Mouse (Mus musculus) gastrocnemius, adult 8-10 months (tissue): ENCODE data around the gene Col11a1. TPM values are rescaled to one million over a fixed set of nuclear protein-coding genes. Genes with fewer than 3 reads are reported as not detected.

Source experiments
- DNase-seq, 2 experiments: peaks; one replicate each; pipeline ENCODE4 v3.0.0; 2022; ENCODE audit warnings: low spot score in 2 of 2
- total RNA-seq, 4 experiments: library from RNA; stranded (reverse); gene quantifications; 2 replicates each; pipeline ENCODE4 v1.2.4; 2022

Col11a1 gene
- 1 to 10 TPM in 2 of 4 experiments, under 1 TPM in 2; 0.51 to 1.9 (median 1.1) TPM for total RNA-seq

GRCm38 (mm10) chr3:114029971-114030635 lies at the start of gene Col11a1:
Gene Col11a1, plus strand, starts transcription at chr3:114030540.
- DNase-seq = peak in 1 of 2 experiments; percentile 5

- DNase-seq = no peak
Measured at GRCm38 (mm10) chr3:113990936-113991335, 39.4 kb upstream of the Col11a1 start.

GRCm38 (mm10) chr3:114030886-114031285 lies 546 bp downstream of the Col11a1 start:
- DNase-seq = no peak

GRCm38 (mm10) chr3:114031351-114032213 lies 1.2 kb downstream of the Col11a1 start:
- DNase-seq = no peak

GRCm38 (mm10) chr3:114032333-114032732 lies 2.0 kb downstream of the Col11a1 start:
- DNase-seq = no peak

- no peak for DNase-seq
Measured at GRCm38 (mm10) chr3:114052406-114052805, 22.1 kb downstream of the Col11a1 start.

GRCm38 (mm10) chr3:114053501-114053900 lies 23.2 kb downstream of the Col11a1 start:
- no peak for DNase-seq

- DNase-seq = no peak
Measured at GRCm38 (mm10) chr3:114065123-114065522, 34.8 kb downstream of the Col11a1 start.

- no peak for DNase-seq
Measured at GRCm38 (mm10) chr3:114065587-114065986, 35.2 kb downstream of the Col11a1 start.

- no peak for DNase-seq
Measured at GRCm38 (mm10) chr3:114099335-114099734, 69.0 kb downstream of the Col11a1 start.

GRCm38 (mm10) chr3:114107099-114107498 lies 76.8 kb downstream of the Col11a1 start:
- no peak for DNase-seq

GRCm38 (mm10) chr3:114147140-114147539 lies 116.8 kb downstream of the Col11a1 start:
- DNase-seq = no peak

GRCm38 (mm10) chr3:114197964-114198750 lies 167.8 kb downstream of the Col11a1 start:
- DNase-seq = no peak

GRCm38 (mm10) chr3:114212255-114212654 lies 181.9 kb downstream of the Col11a1 start:
- no peak for DNase-seq

- DNase-seq = no peak
Measured at GRCm38 (mm10) chr3:114216105-114216504, 185.8 kb downstream of the Col11a1 start.

GRCm38 (mm10) chr3:114229501-114229900 lies 199.2 kb downstream of the Col11a1 start:
- DNase-seq = no peak
